Mouse (Mus musculus): ENCODE measurements around the gene Zfp213.
A peak's percentile ranks its signal among the peaks of the same experiment; 100 is the strongest.
"Not testable (repeated sequence)": the region's sequence is repeated elsewhere in the genome, so short reads cannot be mapped to it uniquely, and the experiment has no call there.

Zfp213 gene

GRCm38 (mm10) chr17:23543983-23544382, 20.1 kb downstream of the Zfp213 start:
- DNase-seq (ENCODE audit: extremely low spot score), result no peak

- no peak for DNase-seq (ENCODE audit: extremely low spot score)
These were observed 20.7 kb downstream of the Zfp213 start for GRCm38 (mm10) chr17:23543325-23543724.

- no peak for DNase-seq (ENCODE audit: extremely low spot score)
These were observed 21.2 kb downstream of the Zfp213 start for GRCm38 (mm10) chr17:23542835-23543234.

- no peak for DNase-seq (ENCODE audit: extremely low spot score)
These were observed 21.9 kb downstream of the Zfp213 start for GRCm38 (mm10) chr17:23542004-23542720.

GRCm38 (mm10) chr17:23540605-23541475, 23.2 kb downstream of the Zfp213 start:
- peak; percentile 90 for DNase-seq (ENCODE audit: extremely low spot score)

GRCm38 (mm10) chr17:23540106-23540505, 23.9 kb downstream of the Zfp213 start:
- DNase-seq (ENCODE audit: extremely low spot score), result no peak

GRCm38 (mm10) chr17:23539608-23540007, 24.4 kb downstream of the Zfp213 start:
- DNase-seq (ENCODE audit: extremely low spot score), result no peak

GRCm38 (mm10) chr17:23538299-23539015, 25.6 kb downstream of the Zfp213 start:
- DNase-seq (ENCODE audit: extremely low spot score), result peak; percentile 75

GRCm38 (mm10) chr17:23537554-23538255, 26.3 kb downstream of the Zfp213 start:
- DNase-seq (ENCODE audit: extremely low spot score), result peak; percentile 73

GRCm38 (mm10) chr17:23535046-23535788, 28.8 kb downstream of the Zfp213 start:
- DNase-seq (ENCODE audit: extremely low spot score), result peak; percentile 78

GRCm38 (mm10) chr17:23533591-23534490, 30.2 kb downstream of the Zfp213 start:
- not testable (repeated sequence) for DNase-seq (ENCODE audit: extremely low spot score)

- DNase-seq (ENCODE audit: extremely low spot score), result not testable (repeated sequence)
These were observed 32.6 kb downstream of the Zfp213 start for GRCm38 (mm10) chr17:23531408-23531807.

GRCm38 (mm10) chr17:23522941-23523732, 40.9 kb downstream of the Zfp213 start:
- not testable (repeated sequence) for DNase-seq (ENCODE audit: extremely low spot score)

- no peak for DNase-seq (ENCODE audit: extremely low spot score)
These were observed 45.2 kb downstream of the Zfp213 start for GRCm38 (mm10) chr17:23518701-23519423.
